Mouse (Mus musculus) cerebellum, adult 2 months (tissue): Measurements from ENCODE around the gene Mc1r.

Experiments
- CTCF ChIP-seq: fragments of 200-500 bp; IDR thresholded peaks from 2 replicates; pipeline ENCODE4 v1.5.1; 2011; ENCODE audit warnings: low read depth, mild to moderate bottlenecking, control low read depth, low read length, moderate library complexity, borderline replicate concordance; ENCODE audit not compliant: insufficient read depth
- POLR2A ChIP-seq: fragments of 200-500 bp; IDR thresholded peaks from 2 replicates; pipeline ENCODE4 v1.6.1; 2011; ENCODE audit warnings: low read length, control low read depth, borderline replicate concordance; ENCODE audit not compliant: insufficient read depth

DNA sequence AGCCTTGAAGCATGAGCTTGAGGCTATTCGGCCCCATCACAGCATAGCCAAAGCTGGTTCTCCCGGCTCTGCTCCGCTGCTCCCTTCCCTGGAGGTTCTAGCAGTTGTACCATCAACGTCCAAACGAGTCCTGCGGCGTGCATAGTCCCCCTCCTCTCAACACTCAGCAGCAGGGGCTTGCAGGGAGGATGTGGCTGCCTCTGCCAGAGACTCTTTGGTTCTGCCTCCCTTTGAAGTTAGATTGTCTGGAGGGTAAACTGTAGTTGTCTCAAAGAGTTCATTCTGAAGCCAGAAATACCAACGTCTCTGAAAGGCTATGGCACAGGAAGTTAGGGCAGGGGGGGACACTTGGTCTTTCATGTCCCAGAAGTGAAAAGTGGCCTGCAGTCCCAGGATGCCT is 2.4 kb upstream of the Mc1r start:
- TF ChIP-seq CTCF = no peak
- TF ChIP-seq POLR2A = no peak
